Comparison of ENCODE assay signal across 9 mouse cellular contexts in the genomic region with DNA sequence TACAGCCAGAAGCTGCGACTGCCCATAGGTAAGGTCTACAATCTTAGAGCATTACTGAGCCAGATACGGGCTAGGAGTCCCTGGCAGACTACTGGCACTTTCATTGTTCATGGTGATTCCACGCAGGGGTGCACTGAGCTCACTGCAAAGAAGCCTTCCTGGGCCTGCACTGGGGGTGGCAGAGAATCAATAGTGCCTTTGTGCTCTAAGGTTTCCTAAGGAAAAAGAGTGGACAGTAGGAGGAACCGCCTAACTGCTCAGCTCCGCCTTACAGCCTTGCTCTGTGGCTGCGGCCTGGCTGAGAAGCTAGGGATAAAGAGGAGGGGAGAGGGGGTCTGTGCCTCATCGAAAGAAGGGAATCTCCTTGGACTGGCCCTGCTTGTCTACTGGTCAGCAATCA. TPM values are rescaled to one million over a fixed set of nuclear protein-coding genes. Genes with fewer than 3 reads are reported as not detected.
DNase-seq lines count a peak whose midpoint lies in the region; ATAC-seq lines count a peak whose summit lies in the region.
"Had no signal": no experiment of that assay in that cellular context is flagged by ENCODE, and none has a peak within 500 bp of the region (broad histone marks: within the 10 kb centered on the region; RNA-seq: fewer than 3 reads in every experiment).

C2cd4d (plus strand) TSS at position 301 of the 400 bp plus-strand sequence.

- no peak for DNase-seq in kidney, postnatal 14 days
- no peak for DNase-seq in forebrain, embryonic 11.5 days (ENCODE audit: low spot score)
- DNase-seq in limb, embryonic 10.5 days (ENCODE audit: low spot score), result no peak
- no peak for DNase-seq in left cerebral cortex, adult 11 months (ENCODE audit: low spot score)
- no peak for DNase-seq in spleen, adult 12 weeks (ENCODE audit: low spot score)
- DNase-seq in adrenal gland, postnatal 25 days, result no peak
- DNase-seq: kidney, adult 9 months had no signal

- H3K9me3 ChIP-seq in kidney, embryonic 16.5 days (ENCODE audit: low read length), result no peaks in the 10 kb centered on the region
- H3K9me3 ChIP-seq in forebrain, embryonic 11.5 days (ENCODE audit: control insufficient read depth, low read length), result no peaks in the 10 kb centered on the region; the same call in 1 of the 2 replicates
- H3K9me3 ChIP-seq in limb, embryonic 10.5 days (replicated peaks), result no peaks in the 10 kb centered on the region
- H3K9me3 ChIP-seq in neural tube, embryonic 14.5 days (ENCODE audit: control insufficient read depth, low read length), result no peaks in the 10 kb centered on the region

- no peak within 1 kb of the TSS for H3K27ac ChIP-seq in kidney, embryonic 16.5 days (ENCODE audit: low read length)
- no peak within 1 kb of the TSS for H3K27ac ChIP-seq in forebrain, embryonic 11.5 days (ENCODE audit: low read depth, low read length)
- peak within 1 kb of the TSS; percentile 81 for H3K27ac ChIP-seq in limb, embryonic 10.5 days
- no peak within 1 kb of the TSS for H3K27ac ChIP-seq in neural tube, embryonic 14.5 days (ENCODE audit: low read depth, low read length)

- H3K9ac ChIP-seq in kidney, embryonic 16.5 days (replicated peaks; ENCODE audit: low read length), result peak within 1 kb of the TSS; percentile 78
- peak within 1 kb of the TSS; percentile 74 for H3K9ac ChIP-seq in forebrain, embryonic 11.5 days (ENCODE audit: low read length)
- peak within 1 kb of the TSS; percentile 84 for H3K9ac ChIP-seq in neural tube, embryonic 14.5 days (replicated peaks; ENCODE audit: low read depth, low read length)

- H3K4me3 ChIP-seq in kidney, embryonic 16.5 days (ENCODE audit: low read length), result peak within 1 kb of the TSS; percentile 58
- H3K4me3 ChIP-seq in forebrain, embryonic 11.5 days (ENCODE audit: low read depth, low read length), result peak within 1 kb of the TSS; percentile 52
- peak within 1 kb of the TSS; percentile 63 for H3K4me3 ChIP-seq in limb, embryonic 10.5 days
- peak within 1 kb of the TSS; percentile 50 for H3K4me3 ChIP-seq in neural tube, embryonic 14.5 days (ENCODE audit: low read depth, low read length)

- 57% methylated on average over 7 of the region's 7 CpGs for WGBS in kidney, embryonic 16.5 days
- 23% methylated on average over 7 of the region's 7 CpGs for WGBS in forebrain, embryonic 11.5 days
- WGBS in limb, embryonic 10.5 days, result 58% methylated on average over 7 of the region's 7 CpGs
- 36% methylated on average over 7 of the region's 7 CpGs for WGBS in neural tube, embryonic 14.5 days

- peak within 1 kb of the TSS; percentile 91 for H3K4me2 ChIP-seq in kidney, embryonic 16.5 days (replicated peaks; ENCODE audit: low read depth, low read length)
- peak within 1 kb of the TSS; percentile 85 for H3K4me2 ChIP-seq in forebrain, embryonic 11.5 days (ENCODE audit: low read depth, low read length, severe bottlenecking)
- peak within 1 kb of the TSS; percentile 86 for H3K4me2 ChIP-seq in neural tube, embryonic 14.5 days (ENCODE audit: low read depth, low read length)

- H3K36me3 ChIP-seq in kidney, embryonic 16.5 days (ENCODE audit: insufficient read depth, low read length), result no peaks in the 10 kb centered on the region
- H3K36me3 ChIP-seq in forebrain, embryonic 11.5 days (ENCODE audit: control insufficient read depth, insufficient read depth, low read length), result no peaks in the 10 kb centered on the region
- no peaks in the 10 kb centered on the region for H3K36me3 ChIP-seq in limb, embryonic 10.5 days
- no peaks in the 10 kb centered on the region for H3K36me3 ChIP-seq in neural tube, embryonic 14.5 days (ENCODE audit: control insufficient read depth, insufficient read depth, low read length)

- 0 out of 2 replicates have a peak, but pooled peaks cover 5% of the 10 kb centered on the region for H3K4me1 ChIP-seq in kidney, embryonic 16.5 days (ENCODE audit: insufficient read depth, low read length)
- peaks cover 9% of the 10 kb centered on the region; the same call in 1 of the 2 replicates for H3K4me1 ChIP-seq in forebrain, embryonic 11.5 days (replicated peaks; ENCODE audit: control insufficient read depth, insufficient read depth, low read length)
- peaks cover 11% of the 10 kb centered on the region for H3K4me1 ChIP-seq in limb, embryonic 10.5 days
- no peaks in the 10 kb centered on the region for H3K4me1 ChIP-seq in neural tube, embryonic 14.5 days (ENCODE audit: control insufficient read depth, insufficient read depth, low read length)

- ATAC-seq in kidney, embryonic 16.5 days (ENCODE audit: low FRiP score, low TSS enrichment), result no peak
- ATAC-seq in forebrain, embryonic 11.5 days (replicated peaks; ENCODE audit: low FRiP score), result no peak
- no peak for ATAC-seq in neural tube, embryonic 14.5 days (ENCODE audit: low read depth)

- peaks cover 26% of the 10 kb centered on the region for H3K27me3 ChIP-seq in kidney, embryonic 16.5 days (ENCODE audit: insufficient read depth, low read length)
- peaks cover 19% of the 10 kb centered on the region for H3K27me3 ChIP-seq in forebrain, embryonic 11.5 days (ENCODE audit: control insufficient read depth, insufficient read depth, low read length)
- H3K27me3 ChIP-seq in limb, embryonic 10.5 days (ENCODE audit: low read depth, poor library complexity, severe bottlenecking), result peaks cover 63% of the 10 kb centered on the region
- H3K27me3 ChIP-seq in neural tube, embryonic 14.5 days (ENCODE audit: control insufficient read depth, insufficient read depth, low read length), result no peaks in the 10 kb centered on the region

RNA-seq across cellular contexts. Expression of gene C2cd4d, which starts in this region (rescaled TPM):
- polyA plus RNA-seq in kidney, embryonic 16.5 days (2015; fragmentation: Nextera tagmentation; extraction: Ambion mirVana), result 0.32 and 0.46 TPM in 2 replicates
- polyA plus RNA-seq in forebrain, embryonic 11.5 days (2014; fragmentation: Nextera tagmentation; extraction: Ambion mirVana), result 0.94 and 2.1 TPM in 2 replicates
- polyA plus RNA-seq in limb, embryonic 10.5 days (2016; fragmentation: Nextera tagmentation; extraction: Ambion mirVana), result 0.15 and 0.54 TPM in 2 replicates
- polyA plus RNA-seq in neural tube, embryonic 14.5 days (2014; fragmentation: Nextera tagmentation; extraction: Ambion mirVana), result 3.9 and 4.3 TPM in 2 replicates
- total RNA-seq in adrenal gland, postnatal 25 days (2021), result 0.49 TPM in 1 of 2 replicates, not detected in the other
